10 mouse cellular contexts compared by ENCODE assay signal in genomic region chr12:56297921-56298830, GRCm38 (mm10). TPM values are rescaled to one million over a fixed set of nuclear protein-coding genes. Genes with fewer than 3 reads are reported as not detected.
DNase-seq lines count a peak whose midpoint lies in the region; ATAC-seq and TF ChIP-seq lines count a peak whose summit lies in the region.
"Had no signal": no experiment of that assay in that cellular context is flagged by ENCODE, and none has a peak within 500 bp of the region (broad histone marks: within the 10 kb centered on the region; RNA-seq: fewer than 3 reads in every experiment).

No protein-coding gene starts in this region.

- no peak for TF ChIP-seq POLR2A in ES-Bruce4 (IDR thresholded peaks at IDR 0.05; ENCODE audit: insufficient read depth, low read length)

- TF ChIP-seq CTCF in E14TG2a.4 (conservative IDR thresholded peaks at IDR 0.05; ENCODE audit: low read length): no peak
- no peak for TF ChIP-seq CTCF in ES-Bruce4 (IDR thresholded peaks at IDR 0.05; ENCODE audit: low read depth, low read length)

- no peak for DNase-seq in forebrain, embryonic 10.5 days (ENCODE audit: extremely low spot score, low spot score)
- no peak for DNase-seq in thymus, postnatal 14 days
- no peak for DNase-seq in T-cell, adult 2 months (ENCODE audit: low spot score)
- DNase-seq: kidney, postnatal 4 days; left cerebral cortex, postnatal 4 days had no signal

- H3K36me3 ChIP-seq in E14TG2a.4 (ENCODE audit: insufficient read depth, low read length) (no peaks in the 10 kb centered on the region), ES-Bruce4 (ENCODE audit: control insufficient read depth, insufficient read depth, low read length, poor library complexity, severe bottlenecking) (no peaks in the 10 kb centered on the region)
- H3K36me3 ChIP-seq in forebrain, embryonic 10.5 days (replicated peaks): no peaks in the 10 kb centered on the region
- H3K36me3 ChIP-seq in limb, embryonic 12.5 days: no peaks in the 10 kb centered on the region
- no peaks in the 10 kb centered on the region for H3K36me3 ChIP-seq in intestine, embryonic 15.5 days

- peaks cover 36% of the 10 kb centered on the region for H3K27me3 ChIP-seq in E14TG2a.4 (ENCODE audit: insufficient read depth, low read length)
- H3K27me3 ChIP-seq in ES-Bruce4 (ENCODE audit: control insufficient read depth, insufficient read depth, low read length, poor library complexity, severe bottlenecking): no peaks in the 10 kb centered on the region
- H3K27me3 ChIP-seq in forebrain, embryonic 10.5 days (ENCODE audit: poor library complexity, severe bottlenecking): peaks cover 79% of the 10 kb centered on the region
- peaks cover 35% of the 10 kb centered on the region for H3K27me3 ChIP-seq in limb, embryonic 12.5 days
- H3K27me3 ChIP-seq in intestine, embryonic 15.5 days (replicated peaks): 0 out of 2 replicates have a peak, but pooled peaks cover 3% of the 10 kb centered on the region
- H3K27me3 ChIP-seq: Patski had no signal

- peak; percentile 81 for TF ChIP-seq EP300 in ES-Bruce4 (IDR thresholded peaks at IDR 0.05; ENCODE audit: insufficient read depth, low read depth, low read length)

- no peak for ATAC-seq in limb, embryonic 12.5 days (ENCODE audit: insufficient number of reproducible peaks, insufficient read depth, low FRiP score, low TSS enrichment, low read depth)
- ATAC-seq in intestine, embryonic 15.5 days: no peak

- H3K4me2 ChIP-seq in limb, embryonic 12.5 days: peak overlapping the region; percentile 4; the same call in 1 of the 2 replicates
- H3K4me2 ChIP-seq in intestine, embryonic 15.5 days (replicated peaks): no peak overlapping the region

- H3K9me3 ChIP-seq in E14TG2a.4 (ENCODE audit: low read length) (no peaks in the 10 kb centered on the region), ES-Bruce4 (replicated peaks; ENCODE audit: control insufficient read depth, insufficient read depth, low read length, poor library complexity, severe bottlenecking) (no peaks in the 10 kb centered on the region)
- no peaks in the 10 kb centered on the region for H3K9me3 ChIP-seq in forebrain, embryonic 10.5 days
- H3K9me3 ChIP-seq in limb, embryonic 12.5 days: no peaks in the 10 kb centered on the region
- H3K9me3 ChIP-seq in intestine, embryonic 15.5 days: no peaks in the 10 kb centered on the region

- H3K9ac ChIP-seq in ES-Bruce4 (ENCODE audit: low read depth, poor library complexity, severe bottlenecking): no peak overlapping the region
- H3K9ac ChIP-seq in limb, embryonic 12.5 days (replicated peaks): no peak overlapping the region
- no peak overlapping the region for H3K9ac ChIP-seq in intestine, embryonic 15.5 days

- H3K4me1 ChIP-seq in E14TG2a.4 (replicated peaks; ENCODE audit: low read depth, low read length) (peaks cover 86% of the 10 kb centered on the region), ES-Bruce4 (ENCODE audit: control insufficient read depth, insufficient read depth, low read length) (peaks cover 12% of the 10 kb centered on the region)
- peaks cover 44% of the 10 kb centered on the region for H3K4me1 ChIP-seq in forebrain, embryonic 10.5 days
- H3K4me1 ChIP-seq in limb, embryonic 12.5 days (replicated peaks): peaks cover 29% of the 10 kb centered on the region
- H3K4me1 ChIP-seq in intestine, embryonic 15.5 days (replicated peaks): peaks cover 5% of the 10 kb centered on the region; the same call in 1 of the 2 replicates

- H3K4me3 ChIP-seq in E14TG2a.4 (replicated peaks; ENCODE audit: low read length) (peak overlapping the region; percentile 54), ES-Bruce4 (ENCODE audit: low read depth, low read length) (no peak overlapping the region)
- peak overlapping the region; percentile 28; the same call in 1 of the 2 replicates for H3K4me3 ChIP-seq in forebrain, embryonic 10.5 days
- H3K4me3 ChIP-seq in limb, embryonic 12.5 days (replicated peaks): no peak overlapping the region
- H3K4me3 ChIP-seq in intestine, embryonic 15.5 days (replicated peaks): no peak overlapping the region

- 6% methylated on average over 21 of the region's 21 CpGs for WGBS in forebrain, embryonic 10.5 days
- WGBS in limb, embryonic 12.5 days: 17% methylated on average over 21 of the region's 21 CpGs
- 30% methylated on average over 21 of the region's 21 CpGs for WGBS in intestine, embryonic 15.5 days

- H3K27ac ChIP-seq in ES-Bruce4 (ENCODE audit: insufficient read depth, low read length): peak overlapping the region; percentile 37
- no peak overlapping the region for H3K27ac ChIP-seq in forebrain, embryonic 10.5 days
- no peak overlapping the region for H3K27ac ChIP-seq in limb, embryonic 12.5 days
- H3K27ac ChIP-seq in intestine, embryonic 15.5 days: no peak overlapping the region

RNA-seq across cellular contexts. Expression of gene Mbip, which starts 47.5 kb away (rescaled TPM):
- 36.1 and 36.5 TPM in 2 replicates for polyA plus RNA-seq in ES-Bruce4 (2011; ENCODE audit: insufficient read depth, insufficient read length, low read depth, missing spikeins)
- polyA plus RNA-seq in forebrain, embryonic 10.5 days (2016; fragmentation: Nextera tagmentation; extraction: Ambion mirVana): 64.1 and 65.7 TPM in 2 replicates
- polyA plus RNA-seq in limb, embryonic 12.5 days (2016; fragmentation: Nextera tagmentation; extraction: Ambion mirVana): 47.0 and 52.6 TPM in 2 replicates
- 26.4 and 30.6 TPM in 2 replicates for polyA plus RNA-seq in intestine, embryonic 15.5 days (2015; fragmentation: Nextera tagmentation; extraction: Ambion mirVana)

Comparison
In these comparisons a context has a peak if more than half of its experiments do, and no peak if none do; other contexts are left out.
1. H3K4me3 ChIP-seq: peak in E14TG2a.4 (single experiment) and forebrain, embryonic 10.5 days (single experiment); none in ES-Bruce4 (single experiment), limb, embryonic 12.5 days (single experiment) and intestine, embryonic 15.5 days (single experiment).